Mouse (Mus musculus): Measurements from ENCODE around the gene 1700016K19Rik. TPM values are rescaled to one million over a fixed set of nuclear protein-coding genes. Genes with fewer than 3 reads are reported as not detected.

The 1700016K19Rik gene
- polyA plus RNA-seq, 1 experiment: not detected

DNA sequence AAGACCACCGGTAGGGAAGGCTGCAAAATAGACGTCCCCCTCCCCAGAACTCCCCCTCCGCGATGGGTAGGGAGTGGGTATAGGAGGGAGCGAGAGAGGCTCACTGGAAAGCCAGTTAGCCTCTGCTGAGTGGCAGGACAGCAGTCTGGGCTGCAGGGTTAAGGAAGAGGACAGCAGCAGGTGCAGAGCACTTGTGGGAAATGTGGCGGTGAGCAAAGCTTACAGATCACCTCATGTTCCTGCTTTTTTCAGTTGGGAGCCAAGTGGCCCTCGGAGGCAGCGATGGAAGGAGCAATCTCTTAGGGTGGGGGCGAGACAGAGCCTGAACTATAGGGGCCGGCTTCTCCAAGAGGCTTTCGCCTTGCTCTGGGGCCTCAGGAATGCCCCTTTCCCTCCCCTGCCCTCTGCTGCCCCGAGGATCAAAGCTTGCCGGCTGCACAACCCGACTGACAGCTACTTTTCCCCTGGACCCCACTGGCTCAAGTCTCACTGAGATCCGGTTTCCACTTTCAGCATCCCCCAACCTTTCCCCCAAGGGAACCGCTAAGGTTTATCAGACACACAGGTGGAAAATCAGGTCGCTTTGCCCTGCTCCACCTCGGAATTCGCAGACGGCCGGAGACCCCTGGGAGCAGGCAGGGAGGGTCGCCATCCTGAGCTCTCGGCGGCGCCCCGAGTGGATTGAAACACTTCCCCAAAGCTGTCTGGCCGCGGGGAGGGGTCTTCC is 33.9 kb upstream of the 1700016K19Rik start:
- H3K27ac ChIP-seq (ENCODE audit: insufficient read depth, low read depth, low read length): no peak overlapping the region
- TF ChIP-seq POLR2A (IDR thresholded peaks at IDR 0.05; ENCODE audit: insufficient read depth, low read depth, low read length) (no peak), CTCF (IDR thresholded peaks at IDR 0.05; ENCODE audit: insufficient read depth, low read depth, low read length) (no peak)
- H3K4me3 ChIP-seq (ENCODE audit: insufficient read depth, low read depth, low read length): peak overlapping the region; percentile 67
- H3K4me1 ChIP-seq (ENCODE audit: control insufficient read depth, insufficient read depth, low read length): peaks cover 25% of the 10 kb centered on the region
- WGBS: 29% methylated on average over 28 of the region's 28 CpGs

GRCm38 (mm10) chr11:75966401-75967372 is 33.0 kb upstream of the 1700016K19Rik start:
- TF ChIP-seq POLR2A (IDR thresholded peaks at IDR 0.05; ENCODE audit: insufficient read depth, low read depth, low read length) (no peak), CTCF (IDR thresholded peaks at IDR 0.05; ENCODE audit: insufficient read depth, low read depth, low read length) (peak; percentile 86)
- under 1% methylated on average over 79 of the region's 90 CpGs for WGBS
- H3K4me1 ChIP-seq (ENCODE audit: control insufficient read depth, insufficient read depth, low read length): peaks cover 25% of the 10 kb centered on the region
- peak overlapping the region; percentile 67 for H3K4me3 ChIP-seq (ENCODE audit: insufficient read depth, low read depth, low read length)
- no peak overlapping the region for H3K27ac ChIP-seq (ENCODE audit: insufficient read depth, low read depth, low read length)

- Histone ChIP-seq H3K4me1 (ENCODE audit: control insufficient read depth, insufficient read depth, low read length) (peaks cover 25% of the 10 kb centered on the region), H3K4me3 (ENCODE audit: insufficient read depth, low read depth, low read length) (no peak overlapping the region), H3K27ac (ENCODE audit: insufficient read depth, low read depth, low read length) (no peak overlapping the region)
- TF ChIP-seq CTCF (IDR thresholded peaks at IDR 0.05; ENCODE audit: insufficient read depth, low read depth, low read length) (no peak), POLR2A (IDR thresholded peaks at IDR 0.05; ENCODE audit: insufficient read depth, low read depth, low read length) (no peak)
- 93% methylated on average over 6 of the region's 6 CpGs for WGBS
These were observed 31.0 kb upstream of the 1700016K19Rik start for GRCm38 (mm10) chr11:75968761-75969160.

GRCm38 (mm10) chr11:75970629-75971028 is 29.1 kb upstream of the 1700016K19Rik start:
- TF ChIP-seq POLR2A (IDR thresholded peaks at IDR 0.05; ENCODE audit: insufficient read depth, low read depth, low read length) (no peak), CTCF (IDR thresholded peaks at IDR 0.05; ENCODE audit: insufficient read depth, low read depth, low read length) (no peak)
- H3K27ac ChIP-seq (ENCODE audit: insufficient read depth, low read depth, low read length): no peak overlapping the region
- H3K4me1 ChIP-seq (ENCODE audit: control insufficient read depth, insufficient read depth, low read length): peaks cover 18% of the 10 kb centered on the region
- WGBS: 31% methylated on average over 3 of the region's 3 CpGs
- no peak overlapping the region for H3K4me3 ChIP-seq (ENCODE audit: insufficient read depth, low read depth, low read length)

- no peak overlapping the region for H3K4me3 ChIP-seq (ENCODE audit: insufficient read depth, low read depth, low read length)
- H3K4me1 ChIP-seq (ENCODE audit: control insufficient read depth, insufficient read depth, low read length): peaks cover 3% of the 10 kb centered on the region
- TF ChIP-seq CTCF (IDR thresholded peaks at IDR 0.05; ENCODE audit: insufficient read depth, low read depth, low read length) (no peak), POLR2A (IDR thresholded peaks at IDR 0.05; ENCODE audit: insufficient read depth, low read depth, low read length) (no peak)
- H3K27ac ChIP-seq (ENCODE audit: insufficient read depth, low read depth, low read length): no peak overlapping the region
- WGBS: 84% methylated on average over 3 of the region's 3 CpGs
These were observed 27.5 kb upstream of the 1700016K19Rik start for GRCm38 (mm10) chr11:75972188-75972587.

DNA sequence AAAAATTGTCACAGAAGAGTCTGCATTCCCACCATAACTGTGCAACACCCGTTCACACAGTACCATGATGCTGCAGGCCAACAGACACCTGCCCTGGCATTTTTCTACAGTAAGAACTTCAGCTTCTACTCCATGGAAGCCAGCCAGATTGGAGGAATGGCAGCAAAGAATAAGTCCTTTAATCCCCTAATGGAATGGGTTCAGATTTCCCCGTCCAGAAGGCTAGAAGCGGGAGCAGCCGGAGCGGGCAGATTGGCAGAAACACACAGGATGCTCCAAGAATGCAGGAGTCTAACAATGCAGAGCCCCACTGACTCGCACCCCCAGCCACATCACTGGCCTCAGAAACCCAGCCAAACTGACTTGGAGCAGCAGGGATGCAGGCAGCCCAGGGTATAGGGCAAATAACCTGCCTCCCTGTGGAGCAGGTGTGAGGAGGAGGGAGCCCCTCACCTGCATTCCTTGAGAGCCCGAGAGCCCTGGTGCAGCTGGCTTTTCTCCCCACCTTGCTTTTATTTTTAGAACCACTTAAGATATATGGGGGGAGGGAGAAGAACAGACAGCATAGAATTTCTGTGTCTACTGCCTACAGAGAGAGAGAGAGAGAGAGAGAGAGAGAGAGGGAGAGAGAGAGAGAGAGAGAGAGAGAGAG is 26.7 kb upstream of the 1700016K19Rik start:
- WGBS: 43% methylated on average over 7 of the region's 7 CpGs
- H3K4me1 ChIP-seq (ENCODE audit: control insufficient read depth, insufficient read depth, low read length): peaks cover 3% of the 10 kb centered on the region
- no peak overlapping the region for H3K4me3 ChIP-seq (ENCODE audit: insufficient read depth, low read depth, low read length)
- TF ChIP-seq POLR2A (IDR thresholded peaks at IDR 0.05; ENCODE audit: insufficient read depth, low read depth, low read length) (no peak), CTCF (IDR thresholded peaks at IDR 0.05; ENCODE audit: insufficient read depth, low read depth, low read length) (no peak)
- no peak overlapping the region for H3K27ac ChIP-seq (ENCODE audit: insufficient read depth, low read depth, low read length)

DNA sequence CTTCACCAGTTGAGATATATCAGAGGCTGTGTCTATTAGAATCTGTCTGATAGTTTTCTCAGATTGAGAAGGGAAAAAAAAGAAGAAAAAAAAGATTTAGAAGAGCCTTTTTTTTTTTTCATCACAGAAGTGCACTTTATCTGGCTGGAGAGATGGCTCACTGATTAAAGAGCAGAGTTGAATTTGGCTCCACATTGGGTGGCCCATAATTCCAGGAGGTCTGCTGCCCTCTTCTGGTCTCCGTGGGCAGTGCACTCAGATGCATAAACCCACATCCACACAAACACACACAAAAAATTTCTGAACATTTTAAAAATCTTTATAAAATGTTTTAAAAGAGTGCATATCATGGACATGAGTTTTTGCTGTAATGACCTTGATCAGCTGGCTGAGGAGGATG is 25.7 kb upstream of the 1700016K19Rik start:
- H3K4me1 ChIP-seq (ENCODE audit: control insufficient read depth, insufficient read depth, low read length): peaks cover 3% of the 10 kb centered on the region
- no peak for TF ChIP-seq CTCF (IDR thresholded peaks at IDR 0.05; ENCODE audit: insufficient read depth, low read depth, low read length)
- no peak for TF ChIP-seq POLR2A (IDR thresholded peaks at IDR 0.05; ENCODE audit: insufficient read depth, low read depth, low read length)
- WGBS: 90% methylated on average over 1 of the region's 1 CpGs
- no peak overlapping the region for H3K4me3 ChIP-seq (ENCODE audit: insufficient read depth, low read depth, low read length)
- H3K27ac ChIP-seq (ENCODE audit: insufficient read depth, low read depth, low read length): no peak overlapping the region

DNA sequence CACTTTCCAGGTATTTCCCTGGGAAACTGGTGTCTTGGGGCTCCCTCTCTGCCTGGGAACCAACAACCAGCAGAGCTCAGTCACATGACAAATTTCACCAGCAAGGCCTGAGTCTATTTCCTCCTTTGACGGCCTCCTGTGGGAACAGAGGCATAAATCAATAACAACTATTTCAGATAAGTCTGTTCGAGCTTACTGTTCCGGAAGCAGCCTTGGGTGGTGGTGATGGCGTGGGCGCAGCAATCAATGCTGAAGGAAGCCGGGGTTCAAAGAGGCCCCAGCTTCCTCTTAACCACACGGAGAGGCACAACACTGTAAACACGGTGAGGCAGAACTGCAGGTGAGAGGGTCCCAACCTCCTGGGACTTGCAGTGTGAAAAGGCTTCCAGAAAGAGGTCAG is 23.0 kb upstream of the 1700016K19Rik start:
- no peak overlapping the region for H3K4me3 ChIP-seq (ENCODE audit: insufficient read depth, low read depth, low read length)
- WGBS: 87% methylated on average over 8 of the region's 8 CpGs
- H3K4me1 ChIP-seq (ENCODE audit: control insufficient read depth, insufficient read depth, low read length): peaks cover 3% of the 10 kb centered on the region
- no peak overlapping the region for H3K27ac ChIP-seq (ENCODE audit: insufficient read depth, low read depth, low read length)
- TF ChIP-seq POLR2A (IDR thresholded peaks at IDR 0.05; ENCODE audit: insufficient read depth, low read depth, low read length) (no peak), CTCF (IDR thresholded peaks at IDR 0.05; ENCODE audit: insufficient read depth, low read depth, low read length) (no peak)
